Mouse (Mus musculus) ovary, postnatal 10 days (tissue): Measurements from ENCODE around the gene Mcoln2.

Experiments used
- DNase-seq: peaks from one replicate; pipeline ENCODE4 v3.0.0; 2022; ENCODE audit warnings: low spot score

The Mcoln2 gene

GRCm38 (mm10) chr3:146146131-146146530 lies 3.5 kb upstream of the Mcoln2 start:
- no peak for DNase-seq

- no peak for DNase-seq
These were observed 396 bp downstream of the Mcoln2 start for GRCm38 (mm10) chr3:146150058-146150400.

GRCm38 (mm10) chr3:146150560-146150959 lies 927 bp downstream of the Mcoln2 start:
- no peak for DNase-seq

GRCm38 (mm10) chr3:146151328-146151727 lies 1.7 kb downstream of the Mcoln2 start:
- DNase-seq, result no peak

GRCm38 (mm10) chr3:146151755-146152154 lies 2.1 kb downstream of the Mcoln2 start:
- no peak for DNase-seq

GRCm38 (mm10) chr3:146152348-146152747 lies 2.7 kb downstream of the Mcoln2 start:
- DNase-seq, result no peak

GRCm38 (mm10) chr3:146152913-146153312 lies 3.3 kb downstream of the Mcoln2 start:
- DNase-seq, result no peak

GRCm38 (mm10) chr3:146153862-146154611 lies 4.4 kb downstream of the Mcoln2 start:
- no peak for DNase-seq

- no peak for DNase-seq
These were observed 6.3 kb downstream of the Mcoln2 start for GRCm38 (mm10) chr3:146155628-146156576.

- DNase-seq, result no peak
These were observed 7.2 kb downstream of the Mcoln2 start for GRCm38 (mm10) chr3:146156811-146157210.

GRCm38 (mm10) chr3:146158039-146158438 lies 8.4 kb downstream of the Mcoln2 start:
- DNase-seq, result no peak

GRCm38 (mm10) chr3:146159360-146159759 lies 9.7 kb downstream of the Mcoln2 start:
- no peak for DNase-seq

- no peak for DNase-seq
These were observed 12.6 kb downstream of the Mcoln2 start for GRCm38 (mm10) chr3:146162197-146162596.

GRCm38 (mm10) chr3:146169356-146169755 lies 19.7 kb downstream of the Mcoln2 start:
- DNase-seq, result no peak

GRCm38 (mm10) chr3:146173030-146173429 lies 23.4 kb downstream of the Mcoln2 start:
- no peak for DNase-seq

GRCm38 (mm10) chr3:146174215-146174614 lies 24.6 kb downstream of the Mcoln2 start:
- DNase-seq, result no peak

GRCm38 (mm10) chr3:146177295-146177694 lies 27.7 kb downstream of the Mcoln2 start:
- DNase-seq, result no peak

- DNase-seq, result peak; percentile 41
These were observed 28.3 kb downstream of the Mcoln2 start for GRCm38 (mm10) chr3:146177748-146178582.

GRCm38 (mm10) chr3:146180341-146180740 lies 30.7 kb downstream of the Mcoln2 start:
- DNase-seq, result no peak

GRCm38 (mm10) chr3:146180986-146181385 lies 31.4 kb downstream of the Mcoln2 start:
- no peak for DNase-seq

- DNase-seq, result no peak
These were observed 35.5 kb downstream of the Mcoln2 start for GRCm38 (mm10) chr3:146184992-146185657.

GRCm38 (mm10) chr3:146186033-146186432 lies 36.4 kb downstream of the Mcoln2 start:
- no peak for DNase-seq
